Mouse (Mus musculus): ENCODE data around the gene Stac2. TPM values are rescaled to one million over a fixed set of nuclear protein-coding genes. Genes with fewer than 3 reads are reported as not detected.

The Stac2 gene
- polyA plus RNA-seq, 1 experiment: 1.0 TPM

Other genes starting within 250 kb of the Stac2 start
- gene B230217C12Rik, start 212.7 kb downstream of the Stac2 start, polyA plus RNA-seq (2012; rRNA removed): 1.2 and 1.4 TPM in 2 replicates
- gene Fbxo47, start 169.3 kb downstream of the Stac2 start, polyA plus RNA-seq (2012; rRNA removed): 0.27 and 0.33 TPM in 2 replicates
- gene Plxdc1, start 67.0 kb downstream of the Stac2 start, polyA plus RNA-seq (2012; rRNA removed): 1.3 and 1.6 TPM in 2 replicates
- 2.5 and 3.4 TPM in 2 replicates for gene Arl5c, start 57.3 kb downstream of the Stac2 start, polyA plus RNA-seq (2012; rRNA removed)
- 3.9 and 4.1 TPM in 2 replicates for gene Cacnb1, start 30.4 kb downstream of the Stac2 start, polyA plus RNA-seq (2012; rRNA removed)
- 883 and 1,013 TPM in 2 replicates for gene Rpl19, start 26.8 kb downstream of the Stac2 start, polyA plus RNA-seq (2012; rRNA removed)
- 5.4 and 8.2 TPM in 2 replicates for gene Fbxl20, start 96.9 kb upstream of the Stac2 start, polyA plus RNA-seq (2012; rRNA removed)
- gene Med1, start 139.8 kb upstream of the Stac2 start, polyA plus RNA-seq (2012; rRNA removed): 7.5 and 14.6 TPM in 2 replicates
- 8.5 and 14.0 TPM in 2 replicates for gene Cdk12, start 149.6 kb upstream of the Stac2 start, polyA plus RNA-seq (2012; rRNA removed)